Mouse (Mus musculus): ENCODE data around the gene Dydc1. TPM values are rescaled to one million over a fixed set of nuclear protein-coding genes. Genes with fewer than 3 reads are reported as not detected.

Gene Dydc1
- polyA plus RNA-seq, 1 experiment from 2014 or later: not detected

Other genes with a start within 250 kb of the Dydc1 start
- 0.43 and 0.86 TPM in 2 replicates for gene Sh2d4b, start 179.6 kb upstream of the Dydc1 start, polyA plus RNA-seq (2014; fragmentation: Nextera tagmentation; extraction: Ambion mirVana)
- 65.3 and 68.1 TPM in 2 replicates for gene Tspan14, start 106.1 kb upstream of the Dydc1 start, polyA plus RNA-seq (2014; fragmentation: Nextera tagmentation; extraction: Ambion mirVana)
- gene Fam213a, start 59.1 kb upstream of the Dydc1 start, polyA plus RNA-seq (2014; fragmentation: Nextera tagmentation; extraction: Ambion mirVana): 78.2 and 84.8 TPM in 2 replicates
- gene Dydc2, start 3.7 kb upstream of the Dydc1 start, polyA plus RNA-seq (2014; fragmentation: Nextera tagmentation; extraction: Ambion mirVana): not detected in 2 replicates
- 0.05 and 0.19 TPM in 2 replicates for gene Mat1a, start 32.1 kb downstream of the Dydc1 start, polyA plus RNA-seq (2014; fragmentation: Nextera tagmentation; extraction: Ambion mirVana)
- gene Sftpa1, start 58.9 kb downstream of the Dydc1 start, polyA plus RNA-seq (2014; fragmentation: Nextera tagmentation; extraction: Ambion mirVana): not detected in 2 replicates
- 6.7 and 8.0 TPM in 2 replicates for gene Mbl1, start 78.5 kb downstream of the Dydc1 start, polyA plus RNA-seq (2014; fragmentation: Nextera tagmentation; extraction: Ambion mirVana)
- 0.08 TPM in 1 of 2 replicates, not detected in the other for gene Sftpd, start 112.2 kb downstream of the Dydc1 start, polyA plus RNA-seq (2014; fragmentation: Nextera tagmentation; extraction: Ambion mirVana)
- gene Gm2832, start 205.9 kb downstream of the Dydc1 start, polyA plus RNA-seq (2014; fragmentation: Nextera tagmentation; extraction: Ambion mirVana): 0.10 TPM in 1 of 2 replicates, not detected in the other